Mouse (Mus musculus) left cerebral cortex, adult 11 months (tissue): ENCODE data around the gene Slc17a6.

Source experiments
- DNase-seq: peaks from one replicate; pipeline ENCODE4 v3.0.0; 2022; ENCODE audit warnings: low spot score

Gene Slc17a6

GRCm38 (mm10) chr7:51621694-51622145 lies at the start of gene Slc17a6:
Gene Slc17a6, plus strand, starts transcription at chr7:51622006.
- no peak for DNase-seq

GRCm38 (mm10) chr7:51600021-51600420 lies 21.8 kb upstream of the Slc17a6 start:
- DNase-seq: no peak

- no peak for DNase-seq
Observed at GRCm38 (mm10) chr7:51603741-51604140, 18.1 kb upstream of the Slc17a6 start.

DNA sequence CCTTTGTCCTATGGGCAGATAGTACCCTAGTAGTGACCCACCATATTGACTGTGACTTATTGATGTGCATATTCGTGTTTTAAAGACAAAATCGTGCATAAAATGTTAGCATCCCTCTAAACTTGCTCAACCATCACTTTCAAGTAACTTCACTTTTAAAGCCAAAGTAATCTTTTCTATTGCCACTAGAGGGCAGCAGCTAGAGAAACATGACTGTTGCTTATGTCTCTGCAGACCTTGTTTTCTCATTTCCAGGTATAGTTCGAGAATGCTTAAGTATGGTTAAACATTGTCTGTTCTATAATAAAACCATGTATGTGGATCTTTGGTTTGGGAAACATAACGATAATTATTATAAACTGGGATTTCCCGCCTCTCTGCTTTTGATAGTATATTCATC lies 7.4 kb upstream of the Slc17a6 start:
- no peak for DNase-seq

DNA sequence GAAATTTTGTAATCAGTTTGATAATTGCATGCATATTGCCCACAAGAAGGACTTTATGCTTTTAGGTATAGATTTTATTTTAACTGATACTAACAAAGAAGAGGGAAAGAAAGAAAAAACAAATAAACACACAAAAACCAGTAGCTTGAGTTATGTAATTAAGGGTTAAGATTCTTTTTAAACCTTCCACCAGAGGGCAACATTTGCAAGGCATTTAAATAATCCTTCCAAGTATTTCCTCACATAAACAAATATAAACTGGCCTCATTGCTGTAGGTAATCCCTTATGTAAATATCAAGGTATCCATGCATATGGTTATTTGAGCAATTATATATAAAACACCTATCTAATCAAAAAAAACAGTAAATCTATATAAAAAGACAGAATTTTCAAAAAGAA lies 3.9 kb upstream of the Slc17a6 start:
- DNase-seq: no peak

- DNase-seq: no peak
Observed at GRCm38 (mm10) chr7:51618412-51618811, 3.4 kb upstream of the Slc17a6 start.

- DNase-seq: no peak
Observed at GRCm38 (mm10) chr7:51619977-51620376, 1.8 kb upstream of the Slc17a6 start.

DNA sequence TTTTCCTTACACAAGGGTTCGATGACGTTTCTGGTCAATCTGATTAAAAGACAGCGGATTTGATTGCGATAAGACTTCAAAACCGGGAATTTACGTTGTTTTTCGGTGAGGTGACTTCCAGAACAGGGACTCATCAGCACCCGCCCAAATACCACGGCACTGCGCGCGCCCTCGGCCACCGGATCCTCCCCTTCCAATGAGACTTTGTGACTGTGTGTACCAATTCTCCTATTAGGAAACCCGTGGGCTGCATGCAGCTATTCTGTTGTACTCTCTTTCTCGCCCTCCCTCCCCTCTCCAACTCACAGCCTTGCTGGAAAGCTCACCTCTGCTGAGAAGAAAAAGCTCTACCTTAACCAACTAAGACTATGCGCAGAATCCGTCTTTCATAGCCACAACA lies 390 bp downstream of the Slc17a6 start:
- DNase-seq: no peak

DNA sequence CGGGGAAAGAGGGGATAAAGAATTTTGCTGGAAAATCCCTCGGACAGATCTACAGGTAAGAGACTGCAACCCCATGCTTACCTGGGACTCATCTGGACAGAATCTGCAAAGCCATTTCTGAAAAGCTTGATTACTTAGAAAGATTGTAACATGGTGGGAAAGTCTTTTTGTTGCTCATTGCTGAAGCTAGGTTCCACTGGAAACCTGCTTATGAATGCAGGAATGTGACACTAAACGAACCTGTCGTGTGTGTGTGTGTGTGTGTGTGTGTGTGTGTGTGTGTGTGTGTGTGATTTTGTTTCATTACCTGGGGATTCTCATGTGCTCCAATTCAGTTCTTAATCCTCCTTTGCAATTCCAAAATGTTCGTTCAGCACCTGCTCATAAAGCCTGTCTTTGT lies 860 bp downstream of the Slc17a6 start:
- DNase-seq: no peak

DNA sequence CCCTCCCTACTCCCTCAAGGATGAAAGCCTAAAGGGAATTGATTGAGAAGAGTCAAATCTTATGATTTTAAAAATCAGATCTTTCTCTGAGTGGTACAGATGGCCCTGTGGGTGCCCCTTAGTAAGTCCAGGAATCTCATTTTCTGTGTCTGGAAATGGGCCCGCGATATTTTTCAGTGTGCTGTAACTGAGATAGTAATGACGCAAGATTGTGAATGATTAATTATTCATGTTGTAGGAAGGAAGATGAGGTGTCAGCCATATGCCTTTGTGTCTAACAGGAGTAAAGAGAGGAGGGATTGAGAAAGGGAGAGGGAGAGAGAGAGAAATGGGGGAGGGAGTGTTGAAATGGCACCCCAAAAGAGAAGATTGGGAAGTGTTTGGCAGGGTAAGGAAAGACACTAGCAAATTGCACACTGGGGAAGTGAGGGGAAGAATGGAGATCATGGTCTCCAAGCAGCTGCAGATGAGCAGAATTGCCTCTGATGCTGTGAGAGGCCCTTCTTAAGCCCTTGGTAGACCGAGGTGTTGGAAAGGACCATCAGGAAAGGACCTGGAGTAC lies 2.6 kb downstream of the Slc17a6 start:
- DNase-seq: no peak

DNA sequence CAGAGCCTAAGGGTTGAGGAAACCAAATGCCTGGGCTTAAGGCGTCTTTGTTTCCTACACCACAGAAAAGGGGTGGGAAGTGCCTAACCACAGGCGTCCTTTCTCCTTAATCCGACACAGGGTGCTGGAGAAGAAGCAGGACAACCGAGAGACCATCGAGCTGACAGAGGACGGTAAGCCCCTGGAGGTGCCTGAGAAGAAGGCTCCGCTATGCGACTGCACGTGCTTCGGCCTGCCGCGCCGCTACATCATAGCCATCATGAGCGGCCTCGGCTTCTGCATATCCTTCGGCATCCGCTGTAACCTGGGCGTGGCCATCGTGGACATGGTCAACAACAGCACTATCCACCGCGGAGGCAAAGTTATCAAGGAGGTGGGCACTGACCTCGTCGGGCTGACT lies 3.4 kb downstream of the Slc17a6 start:
- DNase-seq: no peak

DNA sequence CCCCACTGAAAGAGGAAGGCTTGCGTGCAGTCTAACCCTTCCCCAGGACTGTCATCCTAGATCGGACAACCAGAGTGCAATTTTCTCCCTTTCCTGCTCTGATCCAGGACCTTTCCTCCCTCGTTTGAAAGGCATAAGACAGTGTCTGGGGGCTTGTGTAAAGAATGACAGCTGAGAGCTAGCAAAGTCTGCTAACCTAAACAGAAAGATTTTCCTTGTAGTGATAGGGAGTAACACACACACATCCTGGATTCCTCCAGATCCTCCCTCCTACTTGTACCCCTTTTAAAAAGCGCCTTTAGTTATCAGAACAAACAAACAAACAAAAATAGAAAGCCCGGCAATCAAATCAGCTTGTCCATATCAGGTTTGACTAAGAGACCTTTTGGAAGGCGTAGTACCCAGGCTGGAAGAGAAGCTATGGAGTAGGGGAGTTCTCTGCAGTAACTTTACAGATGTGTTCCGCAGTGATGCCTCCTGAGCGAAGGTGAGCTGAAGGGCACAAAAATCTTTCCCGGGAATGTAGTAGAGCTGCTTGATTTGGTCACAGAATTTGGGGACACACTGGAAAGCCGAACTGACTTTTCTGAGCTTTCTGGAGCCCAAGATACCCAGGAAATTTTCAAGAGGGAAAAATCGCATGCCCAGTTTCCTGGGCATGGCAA lies 3.9 kb downstream of the Slc17a6 start:
- DNase-seq: no peak

GRCm38 (mm10) chr7:51626451-51627000 lies 4.7 kb downstream of the Slc17a6 start:
- DNase-seq: no peak

- no peak for DNase-seq
Observed at GRCm38 (mm10) chr7:51627001-51627631, 5.3 kb downstream of the Slc17a6 start.

- DNase-seq: no peak
Observed at GRCm38 (mm10) chr7:51627666-51628065, 5.9 kb downstream of the Slc17a6 start.

GRCm38 (mm10) chr7:51628349-51628748 lies 6.5 kb downstream of the Slc17a6 start:
- DNase-seq: no peak

DNA sequence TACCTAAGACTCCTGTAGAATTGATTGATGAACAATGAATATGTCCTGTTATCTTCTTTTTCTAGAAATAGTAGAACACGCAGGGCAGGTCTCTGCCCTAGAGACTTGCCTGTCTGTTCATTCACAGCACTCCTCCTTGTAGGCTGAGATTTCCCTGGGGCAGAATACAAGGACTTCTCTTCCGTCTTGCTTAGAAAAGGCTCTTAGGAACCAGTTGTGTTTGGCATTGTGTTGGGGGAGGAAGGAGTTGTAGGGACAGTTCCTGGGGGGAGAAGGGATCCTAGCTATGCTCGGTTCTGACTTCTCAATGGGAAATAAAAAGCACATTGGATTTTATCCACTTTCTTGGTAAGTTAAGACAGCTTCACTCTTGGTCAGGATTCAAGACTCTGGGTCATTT lies 7.4 kb downstream of the Slc17a6 start:
- no peak for DNase-seq

DNA sequence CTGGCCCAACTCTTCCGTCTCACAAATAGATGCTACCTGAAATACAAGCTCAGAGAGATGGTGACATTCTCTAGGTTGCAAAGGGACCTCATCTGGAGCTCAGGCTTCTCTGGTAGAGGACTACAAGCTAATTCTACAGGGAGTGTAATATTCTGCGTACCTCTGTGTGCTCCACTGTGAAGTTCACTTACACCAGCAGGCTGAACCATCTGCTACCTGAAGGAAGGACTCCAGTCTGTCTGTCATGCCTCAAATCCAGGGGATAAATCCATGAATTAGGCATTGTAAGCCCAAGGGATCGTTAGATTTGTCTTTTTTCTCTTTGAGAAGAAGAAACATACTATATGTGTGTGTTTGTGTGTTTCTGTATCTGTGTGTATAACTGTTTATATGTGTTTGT lies 9.4 kb downstream of the Slc17a6 start:
- no peak for DNase-seq

- no peak for DNase-seq
Observed at GRCm38 (mm10) chr7:51632543-51633229, 10.9 kb downstream of the Slc17a6 start.

- no peak for DNase-seq
Observed at GRCm38 (mm10) chr7:51633230-51633844, 11.5 kb downstream of the Slc17a6 start.

DNA sequence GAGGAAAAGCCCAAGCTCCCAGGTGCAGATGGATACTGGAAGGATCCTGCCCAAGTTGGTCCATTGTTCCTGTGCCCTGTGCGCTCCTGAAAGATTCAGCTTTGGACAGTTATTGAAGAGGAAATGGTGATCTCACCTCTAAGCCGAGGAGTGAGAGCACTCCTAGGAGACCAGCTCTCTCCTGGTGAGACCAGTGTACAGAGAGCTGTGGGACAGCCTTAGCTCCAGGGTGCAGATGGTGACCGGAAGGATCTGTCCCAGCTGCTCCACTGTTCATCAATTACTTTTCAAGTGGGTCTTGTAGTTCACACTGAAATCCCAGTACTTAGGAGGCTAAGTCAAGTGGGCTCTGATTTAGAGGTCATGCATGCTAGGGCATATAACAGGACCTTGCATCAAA lies 35.3 kb downstream of the Slc17a6 start:
- DNase-seq: no peak

GRCm38 (mm10) chr7:51662441-51662840 lies 40.6 kb downstream of the Slc17a6 start:
- DNase-seq: no peak
